Mouse (Mus musculus): ENCODE results near the gene Olfr1496. TPM values are rescaled to one million over a fixed set of nuclear protein-coding genes. Genes with fewer than 3 reads are reported as not detected.

Olfr1496 gene
- polyA plus RNA-seq, 1 experiment, result not detected

- Histone ChIP-seq H3K4me3 (ENCODE audit: insufficient read depth, low read length) (no peak overlapping the region), H3K4me1 (ENCODE audit: control insufficient read depth, insufficient read depth, low read length) (no peaks in the 10 kb centered on the region), H3K27ac (ENCODE audit: insufficient read depth, low read length) (no peak overlapping the region)
- TF ChIP-seq POLR2A (IDR thresholded peaks at IDR 0.05; ENCODE audit: extremely low read depth, insufficient read depth, low read length) (no peak), CTCF (IDR thresholded peaks at IDR 0.05; ENCODE audit: extremely low read depth, insufficient read depth, low read length) (no peak)
Measured at GRCm38 (mm10) chr19:13820847-13821246, 43.2 kb downstream of the Olfr1496 start.

GRCm38 (mm10) chr19:13828447-13828846 lies 50.8 kb downstream of the Olfr1496 start:
- no peak overlapping the region for H3K27ac ChIP-seq (ENCODE audit: insufficient read depth, low read length)
- no peak overlapping the region for H3K4me3 ChIP-seq (ENCODE audit: insufficient read depth, low read length)
- TF ChIP-seq CTCF (IDR thresholded peaks at IDR 0.05; ENCODE audit: extremely low read depth, insufficient read depth, low read length) (no peak), POLR2A (IDR thresholded peaks at IDR 0.05; ENCODE audit: extremely low read depth, insufficient read depth, low read length) (no peak)
- H3K4me1 ChIP-seq (ENCODE audit: control insufficient read depth, insufficient read depth, low read length), result no peaks in the 10 kb centered on the region

GRCm38 (mm10) chr19:13830388-13830787 lies 52.7 kb downstream of the Olfr1496 start, which contains the start of gene Olfr1500:
Olfr1500 (minus strand) TSS chr19:13830488.
- H3K4me3 ChIP-seq (ENCODE audit: insufficient read depth, low read length), result no peak within 1 kb of the TSS
- no peak for TF ChIP-seq CTCF (IDR thresholded peaks at IDR 0.05; ENCODE audit: extremely low read depth, insufficient read depth, low read length)
- no peak for TF ChIP-seq POLR2A (IDR thresholded peaks at IDR 0.05; ENCODE audit: extremely low read depth, insufficient read depth, low read length)

More at GRCm38 (mm10) chr19:13830388-13830787, 52.7 kb downstream of the Olfr1496 start, which contains the start of gene Olfr1500:
- no peaks in the 10 kb centered on the region for H3K4me1 ChIP-seq (ENCODE audit: control insufficient read depth, insufficient read depth, low read length)
- H3K27ac ChIP-seq (ENCODE audit: insufficient read depth, low read length), result no peak within 1 kb of the TSS

Other genes starting within 250 kb of the Olfr1496 start
- not detected in 2 replicates for gene Olfr1480, start 250.0 kb upstream of the Olfr1496 start, polyA plus RNA-seq (2012; rRNA removed)
- not detected in 2 replicates for gene Olfr1484, start 194.4 kb upstream of the Olfr1496 start, polyA plus RNA-seq (2012; rRNA removed)
- gene Olfr1487, start 160.5 kb upstream of the Olfr1496 start, polyA plus RNA-seq (2012; rRNA removed), result not detected in 2 replicates
- gene Olfr1489, start 146.3 kb upstream of the Olfr1496 start, polyA plus RNA-seq (2012; rRNA removed), result not detected in 2 replicates
- gene Olfr1490, start 126.8 kb upstream of the Olfr1496 start, polyA plus RNA-seq (2012; rRNA removed), result not detected in 2 replicates
- not detected in 2 replicates for gene Olfr1491, start 80.6 kb upstream of the Olfr1496 start, polyA plus RNA-seq (2012; rRNA removed)
- gene Olfr1493-ps1, start 54.6 kb upstream of the Olfr1496 start, polyA plus RNA-seq (2012; rRNA removed), result not detected in 2 replicates
- not detected in 2 replicates for gene Olfr1494, start 38.1 kb upstream of the Olfr1496 start, polyA plus RNA-seq (2012; rRNA removed)
- gene Olfr1495, start 13.3 kb upstream of the Olfr1496 start, polyA plus RNA-seq (2012; rRNA removed), result not detected in 2 replicates
- not detected in 2 replicates for gene Olfr1497, start 20.3 kb downstream of the Olfr1496 start, polyA plus RNA-seq (2012; rRNA removed)
- not detected in 2 replicates for gene Olfr1499, start 41.6 kb downstream of the Olfr1496 start, polyA plus RNA-seq (2012; rRNA removed)
- not detected in 2 replicates for gene Olfr1500, start 52.6 kb downstream of the Olfr1496 start, polyA plus RNA-seq (2012; rRNA removed)
- gene Olfr1501, start 72.8 kb downstream of the Olfr1496 start, polyA plus RNA-seq (2012; rRNA removed), result not detected in 2 replicates
- gene Olfr1502, start 83.9 kb downstream of the Olfr1496 start, polyA plus RNA-seq (2012; rRNA removed), result not detected in 2 replicates
- gene Olfr1504, start 120.0 kb downstream of the Olfr1496 start, polyA plus RNA-seq (2012; rRNA removed), result not detected in 2 replicates
- gene Olfr1505, start 135.7 kb downstream of the Olfr1496 start, polyA plus RNA-seq (2012; rRNA removed), result not detected in 2 replicates

All from cortical plate, adult 2 months (tissue).